Mouse (Mus musculus) CH12.LX (cell line): ENCODE measurements at regions not wholly inside any gene's neighbourhood (a gene's known extent, or its start where the extent isn't known, plus 50 kb on each side); places are given as distances from the start of the nearest gene placed in this dataset.

Experiments used
- DNase-seq: peaks from one replicate; pipeline ENCODE4 v3.0.0-alpha.2; 2013; ENCODE audit errors: extremely low read depth
- H3K27ac ChIP-seq: 2 replicates; pipeline ENCODE4 v1.5.1; 2012; ENCODE audit warnings: low read depth, mild to moderate bottlenecking, control low read depth, moderate library complexity; ENCODE audit not compliant: insufficient read depth
- H3K27me3 ChIP-seq: replicated peaks from 2 replicates; pipeline ENCODE3; 2012; ENCODE audit warnings: inconsistent platforms
- H3K36me3 ChIP-seq, 2 experiments: replicated peaks in 1 of 2; 2 replicates each; pipeline versions ENCODE3 to v1.6.1; 2012; ENCODE audit warnings: inconsistent platforms in 1 of 2, low read length in 1 of 2, mild to moderate bottlenecking in 1 of 2, mixed read lengths in 1 of 2, moderate library complexity in 1 of 2; ENCODE audit not compliant: control insufficient read depth in 1 of 2, insufficient read depth in 1 of 2
- H3K4me1 ChIP-seq, 2 experiments: 2 replicates each; pipeline ENCODE4 v1.6.1; 2012; ENCODE audit warnings: inconsistent platforms in 1 of 2, moderate library complexity in 1 of 2; ENCODE audit not compliant: insufficient read depth in 2 of 2, control insufficient read depth in 1 of 2
- H3K4me2 ChIP-seq: 2 replicates; pipeline ENCODE4 v1.6.1; 2012; ENCODE audit warnings: low read depth, mild to moderate bottlenecking, control low read depth; ENCODE audit not compliant: poor library complexity, insufficient read depth, severe bottlenecking
- H3K4me3 ChIP-seq, 3 experiments: fragments of 150-350 bp in 1 of 3; sonication (generic) in 1 of 3; replicated peaks in 1 of 3; 2 replicates each; pipeline versions ENCODE3 to v1.5.1; 2011 to 2012; ENCODE audit warnings: low read depth in 2 of 3, low read length in 2 of 3, mild to moderate bottlenecking in 2 of 3, moderate library complexity in 2 of 3, control low read depth in 1 of 3, improper control_type of control experiment in 1 of 3, inconsistent platforms in 1 of 3, mixed read lengths in 1 of 3; ENCODE audit not compliant: poor library complexity in 1 of 3
- H3K79me2 ChIP-seq: replicated peaks from 2 replicates; pipeline ENCODE4 v1.6.1; 2012; ENCODE audit warnings: mild to moderate bottlenecking, moderate library complexity; ENCODE audit not compliant: control insufficient read depth, poor library complexity, insufficient read depth, severe bottlenecking; ENCODE audit errors: extremely low read depth
- H3K9ac ChIP-seq: 2 replicates; pipeline ENCODE4 v1.6.1; 2012; ENCODE audit warnings: low read depth, mild to moderate bottlenecking, control low read depth, moderate library complexity; ENCODE audit not compliant: insufficient read depth
- H3K9me3 ChIP-seq: replicated peaks from 2 replicates; pipeline ENCODE3; 2012; ENCODE audit warnings: low read length, inconsistent platforms, mixed read lengths
- BHLHE40 ChIP-seq: IDR thresholded peaks from 2 replicates; pipeline ENCODE4 v1.6.1; 2011; ENCODE audit warnings: mild to moderate bottlenecking, low read depth, low read length, improper control_type of control experiment
- CHD1 ChIP-seq: IDR thresholded peaks from 2 replicates; pipeline ENCODE4 v1.6.1; 2012; ENCODE audit warnings: low read depth, low read length, improper control_type of control experiment, inconsistent platforms
- CHD2 ChIP-seq: IDR thresholded peaks from 2 replicates; pipeline ENCODE4 v1.6.1; 2011; ENCODE audit warnings: low read length, improper control_type of control experiment
- CTCF ChIP-seq, 2 experiments: IDR thresholded peaks in 1 of 2; conservative IDR thresholded peaks in 1 of 2; 2 replicates each; pipeline ENCODE4 v1.5.1; 2011 to 2012; ENCODE audit warnings: low read depth in 2 of 2, low read length in 2 of 2, improper control_type of control experiment in 1 of 2, inconsistent platforms in 1 of 2, mild to moderate bottlenecking in 1 of 2, moderate library complexity in 1 of 2
- ELF1 ChIP-seq: IDR thresholded peaks from 2 replicates; pipeline ENCODE4 v1.6.1; 2014; ENCODE audit warnings: low read depth, mild to moderate bottlenecking, inconsistent platforms, low read length, improper control_type of control experiment
- EP300 ChIP-seq: IDR thresholded peaks from 2 replicates; pipeline ENCODE4 v1.6.1; 2011; ENCODE audit warnings: low read length, improper control_type of control experiment
- ETS1 ChIP-seq: conservative IDR thresholded peaks from 2 replicates; pipeline ENCODE4 v1.6.1; 2012; ENCODE audit warnings: low read depth, mild to moderate bottlenecking, inconsistent platforms, low read length, improper control_type of control experiment, moderate library complexity
- HCFC1 ChIP-seq: IDR thresholded peaks from 2 replicates; pipeline ENCODE4 v1.6.1; 2012; ENCODE audit warnings: low read depth, mild to moderate bottlenecking, inconsistent platforms, low read length, improper control_type of control experiment
- JUN ChIP-seq: IDR thresholded peaks from 2 replicates; pipeline ENCODE4 v1.6.1; 2011; ENCODE audit warnings: low read depth, mild to moderate bottlenecking, low read length, improper control_type of control experiment, moderate library complexity; ENCODE audit not compliant: insufficient read depth
- KAT2A ChIP-seq: IDR thresholded peaks from 2 replicates; pipeline ENCODE4 v1.6.1; 2012; ENCODE audit warnings: low read length, improper control_type of control experiment, inconsistent platforms; ENCODE audit not compliant: insufficient replicate concordance
- MAFK ChIP-seq: IDR thresholded peaks from 2 replicates; pipeline ENCODE4 v1.6.1; 2011; ENCODE audit warnings: low read length, improper control_type of control experiment; ENCODE audit not compliant: insufficient replicate concordance
- MAX ChIP-seq: IDR thresholded peaks from 2 replicates; pipeline ENCODE4 v1.6.1; 2011; ENCODE audit warnings: low read length, improper control_type of control experiment
- MYC ChIP-seq: IDR thresholded peaks from 2 replicates; pipeline ENCODE4 v1.6.1; 2011; ENCODE audit warnings: low read depth, mild to moderate bottlenecking, improper control_type of control experiment, low read length
- NRF1 ChIP-seq: IDR thresholded peaks from 2 replicates; pipeline ENCODE4 v1.6.1; 2014; ENCODE audit warnings: low read depth, mild to moderate bottlenecking, inconsistent platforms, low read length, improper control_type of control experiment, moderate library complexity
- PAX5 ChIP-seq: IDR thresholded peaks from 2 replicates; pipeline ENCODE4 v1.6.1; 2012; ENCODE audit warnings: low read length, inconsistent platforms, mixed read lengths
- POLR2A ChIP-seq: IDR thresholded peaks from 2 replicates; pipeline ENCODE4 v1.6.1; 2011; ENCODE audit warnings: low read depth, mild to moderate bottlenecking, improper control_type of control experiment, low read length
- POLR2AphosphoS2 ChIP-seq: IDR thresholded peaks from 2 replicates; pipeline ENCODE4 v1.6.1; 2011; ENCODE audit warnings: low read depth, low read length, improper control_type of control experiment
- RCOR1 ChIP-seq: conservative IDR thresholded peaks from 2 replicates; pipeline ENCODE4 v1.6.1; 2012; ENCODE audit warnings: low read depth, mild to moderate bottlenecking, inconsistent platforms, low read length, improper control_type of control experiment
- SIN3A ChIP-seq: IDR thresholded peaks from 2 replicates; pipeline ENCODE4 v1.6.1; 2012; ENCODE audit warnings: low read length, improper control_type of control experiment, inconsistent platforms
- SMC3 ChIP-seq: IDR thresholded peaks from 2 replicates; pipeline ENCODE4 v1.6.1; 2011; ENCODE audit warnings: low read depth, low read length, improper control_type of control experiment
- UBTF ChIP-seq: IDR thresholded peaks from 2 replicates; pipeline ENCODE4 v1.6.1; 2012; ENCODE audit warnings: low read depth, mild to moderate bottlenecking, inconsistent platforms, low read length, improper control_type of control experiment, moderate library complexity
- USF1 ChIP-seq: IDR thresholded peaks from 2 replicates; pipeline ENCODE4 v1.6.1; 2014; ENCODE audit warnings: low read depth, mild to moderate bottlenecking, inconsistent platforms, low read length, improper control_type of control experiment
- USF2 ChIP-seq: conservative IDR thresholded peaks from 2 replicates; pipeline ENCODE4 v1.6.1; 2011; ENCODE audit warnings: low read depth, low read length, improper control_type of control experiment
- ZKSCAN1 ChIP-seq: IDR thresholded peaks from 2 replicates; pipeline ENCODE4 v1.6.1; 2012; ENCODE audit warnings: low read depth, inconsistent platforms, low read length, improper control_type of control experiment, borderline replicate concordance
- ZMIZ1 ChIP-seq: IDR thresholded peaks from 2 replicates; pipeline ENCODE4 v1.6.1; 2012; ENCODE audit warnings: low read depth, mild to moderate bottlenecking, inconsistent platforms, low read length, improper control_type of control experiment
- dilution Hi-C: fragments of 300-500 bp; cut with MboI; formaldehyde crosslinking; loops from 2 replicates; pipeline ENCODE4 v1.14.3; 2020; ENCODE audit warnings: low sequenced_read_pairs; ENCODE audit not compliant: extremely low pct_unique_long_range_greater_than_20kb, extremely low pct_ligation_motif_present
- in situ Hi-C: fragments of 300-500 bp; cut with MboI; formaldehyde crosslinking; loops from 3 replicates; pipeline ENCODE4 v1.14.3; 2019; ENCODE audit warnings: low sequenced_read_pairs, low pct_ligation_motif_present, low pct_unique_long_range_greater_than_20kb, mixed read lengths

GRCm38 (mm10) chr17:50369216-50369875 lies 75.9 kb upstream of the Dazl start:
- in situ Hi-C loops = no loop called here
- Histone ChIP-seq H3K27ac (no peak overlapping the region), H3K4me1 (peaks cover 4 to 10% of the 10 kb centered on the region in 2 experiments; a peak in 2 of 4 replicates), H3K36me3 (no peaks in the 10 kb centered on the region), H3K79me2 (no peaks in the 10 kb centered on the region), H3K4me3 (no peak overlapping the region), H3K9ac (no peak overlapping the region), H3K4me2 (no peak overlapping the region), H3K27me3 (no peaks in the 10 kb centered on the region), H3K9me3 (no peaks in the 10 kb centered on the region)
- dilution Hi-C loops = no loop called here
- TF ChIP-seq USF2 = peak; percentile 62
- TF ChIP-seq CHD2 = no peak
- no peak for TF ChIP-seq HCFC1
- TF ChIP-seq RCOR1 = no peak
- no peak for TF ChIP-seq MAFK
- TF ChIP-seq MAX = peak; percentile 33; the same call in 1 of the 2 replicates
- no peak for TF ChIP-seq EP300
- TF ChIP-seq POLR2AphosphoS2 = no peak
- TF ChIP-seq ETS1 = peak; percentile 55
- TF ChIP-seq ZKSCAN1 = no peak
- no peak for TF ChIP-seq MYC
- TF ChIP-seq ZMIZ1 = no peak
- peak; percentile 63 for TF ChIP-seq USF1
- TF ChIP-seq UBTF = no peak
- TF ChIP-seq CHD1 = no peak
- no peak for TF ChIP-seq JUN
- no peak for TF ChIP-seq CTCF (conservative IDR thresholded peaks at IDR 0.05 in 1 of 2, IDR thresholded peaks at IDR 0.05 in 1 of 2; ENCODE audit: low read depth in 2 of 2, low read length in 2 of 2)
- TF ChIP-seq NRF1 = no peak
- TF ChIP-seq PAX5 = no peak
- no peak for TF ChIP-seq SIN3A
- no peak for TF ChIP-seq KAT2A
- no peak for TF ChIP-seq SMC3
- no peak for TF ChIP-seq ELF1
- TF ChIP-seq BHLHE40 = peak; percentile 82
- TF ChIP-seq POLR2A = no peak
- DNase-seq = no peak
